Mouse (Mus musculus) spleen, adult 2 months (tissue): ENCODE measurements around the gene Selenov. TPM values are rescaled to one million over a fixed set of nuclear protein-coding genes. Genes with fewer than 3 reads are reported as not detected.

ENCODE experiments used
- DNase-seq, 2 experiments: peaks; one replicate each; pipeline versions ENCODE4 v3.0.0 to v3.0.0-alpha.2; 2012 to 2021; ENCODE audit warnings: low spot score in 2 of 2, low read depth in 1 of 2
- H3K27ac ChIP-seq: fragments of 200-500 bp; 2 replicates; pipeline ENCODE4 v1.5.1; 2012; ENCODE audit warnings: low read length, inconsistent platforms; ENCODE audit not compliant: insufficient read depth
- H3K27me3 ChIP-seq: fragments of 200-500 bp; 2 replicates; pipeline ENCODE4 v1.6.1; 2012; ENCODE audit warnings: mild to moderate bottlenecking, moderate library complexity, low read length, inconsistent platforms; ENCODE audit not compliant: control insufficient read depth, insufficient read depth
- H3K36me3 ChIP-seq: fragments of 200-500 bp; 2 replicates; pipeline ENCODE4 v1.6.1; 2012; ENCODE audit warnings: mild to moderate bottlenecking, low read length, inconsistent platforms; ENCODE audit not compliant: control insufficient read depth, insufficient read depth
- H3K4me1 ChIP-seq: fragments of 200-500 bp; 2 replicates; pipeline ENCODE4 v1.6.1; 2011; ENCODE audit warnings: inconsistent platforms; ENCODE audit not compliant: control insufficient read depth, insufficient read depth, insufficient read length
- H3K4me3 ChIP-seq: fragments of 200-500 bp; 2 replicates; pipeline ENCODE4 v1.5.1; 2011; ENCODE audit warnings: mild to moderate bottlenecking, inconsistent platforms; ENCODE audit not compliant: insufficient read depth, insufficient read length; ENCODE audit errors: extremely low read depth
- CTCF ChIP-seq: fragments of 200-500 bp; IDR thresholded peaks from 2 replicates; pipeline ENCODE4 v1.5.1; 2011; ENCODE audit warnings: mild to moderate bottlenecking, inconsistent platforms; ENCODE audit not compliant: insufficient read depth, insufficient read length, insufficient replicate concordance; ENCODE audit errors: extremely low read depth
- POLR2A ChIP-seq: fragments of 200-500 bp; IDR thresholded peaks from 2 replicates; pipeline ENCODE4 v1.6.1; 2011; ENCODE audit warnings: low read depth, low read length, inconsistent platforms
- WGBS: fragments of 180-500 bp; shearing (Covaris S2); methylation state at CpG from one replicate; pipeline ENCODE4 v1.1.7; 2018; 5-methylcytosine and 5-hydroxymethylcytosine counted together
- polyA plus RNA-seq: library from polyadenylated mRNA; depleted of rRNA; stranded (reverse); fragments of >200 nt; gene quantifications from 2 replicates; pipeline ENCODE4 v1.2.3, GENCODE M21; 2012

Selenov gene
- polyA plus RNA-seq, 1 experiment: not detected

GRCm38 (mm10) chr7:28309737-28310136 lies 18.8 kb upstream of the Selenov start:
- H3K4me1 ChIP-seq: peaks cover 4% of the 10 kb centered on the region; the same call in 1 of the 2 replicates
- no peak overlapping the region for H3K27ac ChIP-seq
- peaks cover 25% of the 10 kb centered on the region for H3K36me3 ChIP-seq
- TF ChIP-seq POLR2A: no peak
- TF ChIP-seq CTCF: no peak
- H3K27me3 ChIP-seq: no peaks in the 10 kb centered on the region
- no peak overlapping the region for H3K4me3 ChIP-seq
- 88% methylated on average over 9 of the region's 9 CpGs for WGBS
- DNase-seq: no peak

- 97% methylated on average over 8 of the region's 8 CpGs for WGBS
- Histone ChIP-seq H3K4me1 (peaks cover 4% of the 10 kb centered on the region), H3K27ac (no peak overlapping the region), H3K4me3 (no peak overlapping the region), H3K36me3 (peaks cover 25% of the 10 kb centered on the region), H3K27me3 (peaks cover 3% of the 10 kb centered on the region)
- no peak for DNase-seq
- no peak for TF ChIP-seq CTCF
- TF ChIP-seq POLR2A: no peak
Observed at GRCm38 (mm10) chr7:28306216-28306615, 15.2 kb upstream of the Selenov start.

GRCm38 (mm10) chr7:28305641-28306040 lies 14.7 kb upstream of the Selenov start:
- peaks cover 25% of the 10 kb centered on the region for H3K36me3 ChIP-seq
- H3K27ac ChIP-seq: no peak overlapping the region
- H3K4me3 ChIP-seq: no peak overlapping the region
- TF ChIP-seq POLR2A (no peak), CTCF (no peak)
- H3K4me1 ChIP-seq: peaks cover 3% of the 10 kb centered on the region; the same call in 1 of the 2 replicates
- 95% methylated on average over 10 of the region's 10 CpGs for WGBS
- no peak for DNase-seq
- peaks cover 4% of the 10 kb centered on the region for H3K27me3 ChIP-seq

GRCm38 (mm10) chr7:28301616-28302433 lies 10.8 kb upstream of the Selenov start, which contains the start of gene Dll3:
Gene Dll3 (minus strand): TSS chr7:28302238.
- peak in 1 of 2 experiments; percentile 50 for DNase-seq
- peaks cover 5% of the 10 kb centered on the region; the same call in 1 of the 2 replicates for H3K4me1 ChIP-seq
- H3K36me3 ChIP-seq: peaks cover 11% of the 10 kb centered on the region
- TF ChIP-seq POLR2A: no peak
- TF ChIP-seq CTCF: peak; percentile 20; the same call in 1 of the 2 replicates
- no peak within 1 kb of the TSS for H3K4me3 ChIP-seq
- peaks cover 8% of the 10 kb centered on the region for H3K27me3 ChIP-seq
- 6% methylated on average over 30 of the region's 30 CpGs for WGBS
- no peak within 1 kb of the TSS for H3K27ac ChIP-seq

GRCm38 (mm10) chr7:28298837-28299625 lies 8.0 kb upstream of the Selenov start:
- Histone ChIP-seq H3K27me3 (peaks cover 15% of the 10 kb centered on the region), H3K4me3 (no peak overlapping the region), H3K4me1 (peaks cover 11% of the 10 kb centered on the region; the same call in 1 of the 2 replicates), H3K36me3 (no peaks in the 10 kb centered on the region), H3K27ac (no peak overlapping the region)
- DNase-seq: no peak
- 32% methylated on average over 43 of the region's 43 CpGs for WGBS
- TF ChIP-seq CTCF: no peak
- TF ChIP-seq POLR2A: no peak

- no peak overlapping the region for H3K27ac ChIP-seq
- peaks cover 8% of the 10 kb centered on the region; the same call in 1 of the 2 replicates for H3K4me1 ChIP-seq
- TF ChIP-seq POLR2A (no peak), CTCF (no peak)
- WGBS: 15% methylated on average over 63 of the region's 63 CpGs
- H3K27me3 ChIP-seq: peaks cover 21% of the 10 kb centered on the region
- H3K36me3 ChIP-seq: no peaks in the 10 kb centered on the region
- no peak overlapping the region for H3K4me3 ChIP-seq
- no peak for DNase-seq
Observed at GRCm38 (mm10) chr7:28294481-28294880, 3.5 kb upstream of the Selenov start.
